Mouse (Mus musculus): ENCODE data around the gene Atad1. TPM values are rescaled to one million over a fixed set of nuclear protein-coding genes. Genes with fewer than 3 reads are reported as not detected.

The Atad1 gene
- polyA plus RNA-seq, 1 experiment from 2014 or later: 71.5 TPM

GRCm38 (mm10) chr19:32726451-32727325, 12.9 kb downstream of the Atad1 start:
- Histone ChIP-seq H3K27ac (replicated peaks; ENCODE audit: low read depth, low read length) (no peak overlapping the region), H3K27me3 (ENCODE audit: control insufficient read depth, insufficient read depth, low read length) (0 out of 2 replicates have a peak, but pooled peaks cover 3% of the 10 kb centered on the region), H3K9ac (ENCODE audit: low read length) (no peak overlapping the region), H3K36me3 (ENCODE audit: control insufficient read depth, insufficient read depth, low read length) (no peaks in the 10 kb centered on the region), H3K9me3 (ENCODE audit: control insufficient read depth, low read length) (no peaks in the 10 kb centered on the region), H3K4me2 (ENCODE audit: low read depth, severe bottlenecking) (peak overlapping the region; percentile 40; the same call in 1 of the 2 replicates), H3K4me1 (ENCODE audit: control insufficient read depth, insufficient read depth, low read length) (peaks cover 3% of the 10 kb centered on the region; the same call in 1 of the 2 replicates), H3K4me3 (ENCODE audit: low read depth, low read length) (no peak overlapping the region)
- ATAC-seq (ENCODE audit: insufficient number of reproducible peaks, low FRiP score, low TSS enrichment, low read depth) (no peak), DNase-seq (ENCODE audit: low spot score) (peak; percentile 42)
- WGBS: 4% methylated on average over 22 of the region's 22 CpGs

DNA sequence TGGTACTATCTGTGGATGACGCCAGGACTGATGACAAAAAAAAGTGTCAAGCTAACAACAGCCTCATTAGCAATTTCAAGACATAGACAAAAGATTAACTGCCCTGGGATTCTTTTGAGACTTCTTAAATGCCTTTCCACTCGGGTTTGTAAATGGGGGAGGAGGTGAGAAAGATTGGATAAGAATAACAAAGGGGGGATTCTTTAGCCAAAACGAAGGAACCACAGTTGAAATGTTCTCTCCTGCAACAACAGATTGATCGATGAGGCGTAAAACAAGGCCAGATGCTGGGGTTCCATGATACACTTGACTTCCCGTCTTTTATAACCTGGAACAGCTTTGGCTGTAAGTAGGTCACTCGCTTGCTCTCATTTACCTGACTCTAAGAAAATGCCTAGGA, 15.8 kb downstream of the Atad1 start:
- H3K27me3 ChIP-seq (ENCODE audit: control insufficient read depth, insufficient read depth, low read length): no peaks in the 10 kb centered on the region
- H3K36me3 ChIP-seq (ENCODE audit: control insufficient read depth, insufficient read depth, low read length): no peaks in the 10 kb centered on the region
- H3K4me1 ChIP-seq (ENCODE audit: control insufficient read depth, insufficient read depth, low read length): peaks cover 3% of the 10 kb centered on the region; the same call in 1 of the 2 replicates
- 16% methylated on average over 7 of the region's 7 CpGs for WGBS
- H3K9ac ChIP-seq (ENCODE audit: low read length): no peak overlapping the region
- no peaks in the 10 kb centered on the region for H3K9me3 ChIP-seq (ENCODE audit: control insufficient read depth, low read length)
- DNase-seq (ENCODE audit: low spot score) (no peak), ATAC-seq (ENCODE audit: insufficient number of reproducible peaks, low FRiP score, low TSS enrichment, low read depth) (no peak)
- no peak overlapping the region for H3K4me2 ChIP-seq (ENCODE audit: low read depth, severe bottlenecking)
- H3K4me3 ChIP-seq (ENCODE audit: low read depth, low read length): no peak overlapping the region
- H3K27ac ChIP-seq (replicated peaks; ENCODE audit: low read depth, low read length): no peak overlapping the region

DNA sequence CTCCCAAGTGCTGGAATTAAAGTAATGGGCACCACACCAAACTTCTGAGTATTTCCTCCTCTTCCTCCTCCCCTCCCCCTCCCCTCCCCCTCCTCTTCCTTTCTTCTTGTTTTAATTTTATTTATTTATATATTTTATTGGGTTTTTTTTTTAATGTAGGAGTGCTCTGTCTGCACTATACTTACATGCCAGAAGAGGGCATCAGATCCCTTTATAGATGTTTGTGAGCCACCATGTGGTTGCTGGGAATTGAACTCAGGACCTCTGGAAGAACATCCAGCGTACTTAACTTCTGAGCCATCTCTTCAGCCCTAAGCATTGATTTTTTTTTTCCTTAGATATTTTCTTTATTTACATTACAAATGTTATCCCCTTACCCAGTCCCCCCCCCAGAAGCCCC, 19.3 kb downstream of the Atad1 start:
- H3K4me2 ChIP-seq (ENCODE audit: low read depth, severe bottlenecking): no peak overlapping the region
- H3K9me3 ChIP-seq (ENCODE audit: control insufficient read depth, low read length): no peaks in the 10 kb centered on the region
- WGBS: 94% methylated on average over 1 of the region's 1 CpGs
- ATAC-seq (ENCODE audit: insufficient number of reproducible peaks, low FRiP score, low TSS enrichment, low read depth) (no peak), DNase-seq (ENCODE audit: low spot score) (no peak)
- H3K4me3 ChIP-seq (ENCODE audit: low read depth, low read length): no peak overlapping the region
- H3K36me3 ChIP-seq (ENCODE audit: control insufficient read depth, insufficient read depth, low read length): no peaks in the 10 kb centered on the region
- H3K9ac ChIP-seq (ENCODE audit: low read length): no peak overlapping the region
- H3K4me1 ChIP-seq (ENCODE audit: control insufficient read depth, insufficient read depth, low read length): no peaks in the 10 kb centered on the region
- no peak overlapping the region for H3K27ac ChIP-seq (replicated peaks; ENCODE audit: low read depth, low read length)
- no peaks in the 10 kb centered on the region for H3K27me3 ChIP-seq (ENCODE audit: control insufficient read depth, insufficient read depth, low read length)

DNA sequence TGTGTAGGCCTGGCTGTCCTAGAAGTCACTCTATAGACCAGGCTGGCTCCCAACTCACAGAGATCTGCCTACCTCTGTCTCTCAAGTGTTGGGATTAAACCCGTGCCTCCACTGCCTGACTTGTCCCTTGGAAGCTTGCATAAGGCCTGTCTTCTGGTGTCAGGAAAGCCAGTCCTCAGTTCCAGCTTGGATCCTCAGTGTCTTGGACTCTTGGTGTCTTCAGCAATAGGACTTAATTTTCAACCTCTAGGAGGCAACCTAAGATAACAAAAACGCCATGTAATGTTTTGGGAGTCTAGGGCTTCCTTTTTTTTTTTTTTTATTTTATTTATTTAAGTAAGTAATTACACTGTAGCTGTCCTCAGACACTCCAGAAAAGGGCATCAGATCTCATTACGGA, 22.0 kb downstream of the Atad1 start:
- Histone ChIP-seq H3K27ac (replicated peaks; ENCODE audit: low read depth, low read length) (no peak overlapping the region), H3K4me1 (ENCODE audit: control insufficient read depth, insufficient read depth, low read length) (no peaks in the 10 kb centered on the region), H3K9me3 (ENCODE audit: control insufficient read depth, low read length) (no peaks in the 10 kb centered on the region), H3K36me3 (ENCODE audit: control insufficient read depth, insufficient read depth, low read length) (no peaks in the 10 kb centered on the region), H3K4me3 (ENCODE audit: low read depth, low read length) (no peak overlapping the region), H3K9ac (ENCODE audit: low read length) (no peak overlapping the region), H3K4me2 (ENCODE audit: low read depth, severe bottlenecking) (no peak overlapping the region), H3K27me3 (ENCODE audit: control insufficient read depth, insufficient read depth, low read length) (no peaks in the 10 kb centered on the region)
- WGBS: 62% methylated on average over 3 of the region's 3 CpGs
- no peak for ATAC-seq (ENCODE audit: insufficient number of reproducible peaks, low FRiP score, low TSS enrichment, low read depth)
- DNase-seq (ENCODE audit: low spot score): no peak

DNA sequence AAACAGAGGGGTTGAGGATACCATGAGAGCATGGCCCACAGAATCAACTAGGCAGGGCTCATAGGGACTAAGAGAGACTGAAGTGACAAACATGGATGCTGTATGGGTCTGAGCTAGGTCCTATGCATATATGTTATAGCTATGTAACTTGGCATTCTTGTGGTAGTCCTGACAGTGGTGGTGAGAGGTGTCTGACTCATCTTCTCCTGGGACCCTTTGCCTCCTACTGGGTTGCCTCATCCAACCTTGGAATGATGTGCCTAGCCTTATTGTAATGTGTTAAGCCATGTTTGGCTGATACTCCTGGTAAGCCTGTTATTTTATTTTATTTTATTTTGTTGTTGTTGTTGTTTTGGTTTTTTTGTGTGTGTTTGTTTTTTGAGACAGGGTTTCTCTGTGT, 23.9 kb downstream of the Atad1 start:
- no peak overlapping the region for H3K27ac ChIP-seq (replicated peaks; ENCODE audit: low read depth, low read length)
- H3K9me3 ChIP-seq (ENCODE audit: control insufficient read depth, low read length): no peaks in the 10 kb centered on the region
- no peak overlapping the region for H3K9ac ChIP-seq (ENCODE audit: low read length)
- H3K4me2 ChIP-seq (ENCODE audit: low read depth, severe bottlenecking): no peak overlapping the region
- H3K36me3 ChIP-seq (ENCODE audit: control insufficient read depth, insufficient read depth, low read length): no peaks in the 10 kb centered on the region
- no peaks in the 10 kb centered on the region for H3K27me3 ChIP-seq (ENCODE audit: control insufficient read depth, insufficient read depth, low read length)
- no peaks in the 10 kb centered on the region for H3K4me1 ChIP-seq (ENCODE audit: control insufficient read depth, insufficient read depth, low read length)
- DNase-seq (ENCODE audit: low spot score) (no peak), ATAC-seq (ENCODE audit: insufficient number of reproducible peaks, low FRiP score, low TSS enrichment, low read depth) (no peak)
- no peak overlapping the region for H3K4me3 ChIP-seq (ENCODE audit: low read depth, low read length)

- 5% methylated on average over 3 of the region's 3 CpGs for WGBS
- Histone ChIP-seq H3K9me3 (ENCODE audit: control insufficient read depth, low read length) (no peaks in the 10 kb centered on the region), H3K4me2 (ENCODE audit: low read depth, severe bottlenecking) (no peak overlapping the region), H3K27ac (replicated peaks; ENCODE audit: low read depth, low read length) (no peak overlapping the region), H3K4me1 (ENCODE audit: control insufficient read depth, insufficient read depth, low read length) (no peaks in the 10 kb centered on the region), H3K27me3 (ENCODE audit: control insufficient read depth, insufficient read depth, low read length) (no peaks in the 10 kb centered on the region), H3K36me3 (ENCODE audit: control insufficient read depth, insufficient read depth, low read length) (no peaks in the 10 kb centered on the region), H3K9ac (ENCODE audit: low read length) (no peak overlapping the region), H3K4me3 (ENCODE audit: low read depth, low read length) (no peak overlapping the region)
- DNase-seq (ENCODE audit: low spot score): peak; percentile 78
- ATAC-seq (ENCODE audit: insufficient number of reproducible peaks, low FRiP score, low TSS enrichment, low read depth): no peak
Measured at GRCm38 (mm10) chr19:32715201-32715600, 24.4 kb downstream of the Atad1 start.

GRCm38 (mm10) chr19:32713471-32713870, 26.1 kb downstream of the Atad1 start:
- 83% methylated on average over 3 of the region's 3 CpGs for WGBS
- no peak overlapping the region for H3K27ac ChIP-seq (replicated peaks; ENCODE audit: low read depth, low read length)
- ATAC-seq (ENCODE audit: insufficient number of reproducible peaks, low FRiP score, low TSS enrichment, low read depth) (no peak), DNase-seq (ENCODE audit: low spot score) (no peak)
- no peaks in the 10 kb centered on the region for H3K27me3 ChIP-seq (ENCODE audit: control insufficient read depth, insufficient read depth, low read length)
- H3K36me3 ChIP-seq (ENCODE audit: control insufficient read depth, insufficient read depth, low read length): no peaks in the 10 kb centered on the region
- no peak overlapping the region for H3K4me2 ChIP-seq (ENCODE audit: low read depth, severe bottlenecking)
- no peaks in the 10 kb centered on the region for H3K4me1 ChIP-seq (ENCODE audit: control insufficient read depth, insufficient read depth, low read length)
- H3K9me3 ChIP-seq (ENCODE audit: control insufficient read depth, low read length): no peaks in the 10 kb centered on the region
- no peak overlapping the region for H3K9ac ChIP-seq (ENCODE audit: low read length)
- no peak overlapping the region for H3K4me3 ChIP-seq (ENCODE audit: low read depth, low read length)

GRCm38 (mm10) chr19:32712588-32713042, 27.0 kb downstream of the Atad1 start:
- DNase-seq (ENCODE audit: low spot score) (peak; percentile 74), ATAC-seq (ENCODE audit: insufficient number of reproducible peaks, low FRiP score, low TSS enrichment, low read depth) (peak; percentile 80)
- H3K27me3 ChIP-seq (ENCODE audit: control insufficient read depth, insufficient read depth, low read length): no peaks in the 10 kb centered on the region
- H3K36me3 ChIP-seq (ENCODE audit: control insufficient read depth, insufficient read depth, low read length): no peaks in the 10 kb centered on the region
- H3K27ac ChIP-seq (replicated peaks; ENCODE audit: low read depth, low read length): no peak overlapping the region
- WGBS: 0% methylated on average over 11 of the region's 11 CpGs
- peak overlapping the region; percentile 73 for H3K4me2 ChIP-seq (ENCODE audit: low read depth, severe bottlenecking)
- H3K9me3 ChIP-seq (ENCODE audit: control insufficient read depth, low read length): no peaks in the 10 kb centered on the region
- H3K9ac ChIP-seq (ENCODE audit: low read length): peak overlapping the region; percentile 93; the same call in 1 of the 2 replicates
- H3K4me1 ChIP-seq (ENCODE audit: control insufficient read depth, insufficient read depth, low read length): no peaks in the 10 kb centered on the region
- H3K4me3 ChIP-seq (ENCODE audit: low read depth, low read length): peak overlapping the region; percentile 94

Data from limb, embryonic 11.5 days (tissue).